Mouse (Mus musculus): Measurements from ENCODE around the gene Olfr1263.

The Olfr1263 gene

DNA sequence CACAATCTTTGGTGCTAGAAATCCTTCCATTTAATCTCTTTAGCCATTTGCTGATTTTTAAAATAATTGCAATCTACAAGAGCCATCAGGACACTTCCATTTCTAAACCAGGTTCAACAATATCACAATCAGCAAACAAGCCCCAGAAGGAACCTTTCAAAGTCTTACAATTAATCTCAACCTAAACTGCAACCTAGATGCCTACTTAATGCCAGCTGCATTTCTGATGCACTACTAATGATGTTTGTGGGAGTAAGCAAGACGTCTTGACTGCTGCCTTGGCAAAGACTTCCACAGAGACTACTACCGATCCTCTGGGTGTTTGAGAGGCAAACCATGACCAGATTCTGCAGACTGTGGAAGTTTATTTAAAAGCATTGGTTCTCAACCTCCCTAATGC is at the start of gene Olfr1263:
Gene Olfr1263, plus strand, starts transcription at position 301 of the 400 bp plus-strand sequence.
- DNase-seq (ENCODE audit: low spot score): no peak

GRCm38 (mm10) chr2:89974184-89974583 is 37.7 kb upstream of the Olfr1263 start, which contains the start of gene Olfr1260:
Olfr1260 (plus strand) TSS chr2:89974340.
- no peak for DNase-seq (ENCODE audit: low spot score)

- no peak for DNase-seq (ENCODE audit: low spot score)
These were observed 34.2 kb upstream of the Olfr1263 start for GRCm38 (mm10) chr2:89977709-89978108.

DNA sequence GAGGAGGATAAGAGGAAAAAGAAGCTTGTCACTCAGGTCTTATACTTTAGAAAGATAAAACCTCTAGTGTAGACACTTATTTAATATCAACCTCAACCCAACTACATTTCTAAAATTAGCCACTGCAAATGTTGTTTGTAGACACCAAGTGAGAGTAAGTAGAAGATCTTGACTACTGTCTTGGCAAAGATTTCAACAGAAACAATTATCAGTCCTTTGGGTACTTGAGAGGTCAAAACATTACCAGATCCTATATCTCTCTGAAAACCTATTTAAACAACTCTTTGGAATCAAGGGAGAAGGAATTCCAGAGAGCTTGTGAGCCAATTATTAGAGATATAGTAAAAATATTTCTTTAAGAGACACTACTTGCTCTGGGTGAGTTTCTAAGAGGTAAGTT is 21.0 kb upstream of the Olfr1263 start, which contains the start of gene Olfr1261:
Gene Olfr1261, plus strand, starts transcription at position 301 of the 400 bp plus-strand sequence.
- DNase-seq (ENCODE audit: low spot score): no peak

DNA sequence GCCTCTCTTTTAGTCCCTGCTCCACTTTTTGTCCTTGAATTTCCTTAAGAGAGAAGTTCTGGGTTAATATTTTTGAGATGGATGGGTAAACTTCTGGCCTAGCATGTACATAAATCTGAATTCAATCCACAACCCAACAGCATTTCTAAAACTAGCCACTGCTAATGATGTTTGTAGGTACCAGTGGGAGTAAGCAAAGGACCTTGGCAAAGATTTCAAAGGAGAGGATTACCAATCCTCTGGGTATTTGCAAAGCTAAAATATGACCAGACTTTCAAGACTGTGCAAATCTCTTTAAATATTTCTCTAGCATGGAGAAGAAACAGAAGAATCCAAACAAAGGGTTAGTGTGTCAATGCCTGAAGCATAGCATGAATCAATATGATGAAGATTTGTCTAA is 12.1 kb upstream of the Olfr1263 start, which contains the start of gene Olfr1262:
Gene Olfr1262, plus strand, starts transcription at position 301 of the 400 bp plus-strand sequence.
- DNase-seq (ENCODE audit: low spot score): no peak

GRCm38 (mm10) chr2:90025477-90025876 is 13.5 kb downstream of the Olfr1263 start, which contains the start of gene Olfr1264:
Olfr1264 (minus strand) TSS chr2:90025577.
- no peak for DNase-seq (ENCODE audit: low spot score)

- no peak for DNase-seq (ENCODE audit: low spot score)
These were observed 23.1 kb downstream of the Olfr1263 start, which contains the start of gene Olfr1265 for GRCm38 (mm10) chr2:90035037-90035436. Olfr1265 (plus strand) TSS chr2:90035337.

DNA sequence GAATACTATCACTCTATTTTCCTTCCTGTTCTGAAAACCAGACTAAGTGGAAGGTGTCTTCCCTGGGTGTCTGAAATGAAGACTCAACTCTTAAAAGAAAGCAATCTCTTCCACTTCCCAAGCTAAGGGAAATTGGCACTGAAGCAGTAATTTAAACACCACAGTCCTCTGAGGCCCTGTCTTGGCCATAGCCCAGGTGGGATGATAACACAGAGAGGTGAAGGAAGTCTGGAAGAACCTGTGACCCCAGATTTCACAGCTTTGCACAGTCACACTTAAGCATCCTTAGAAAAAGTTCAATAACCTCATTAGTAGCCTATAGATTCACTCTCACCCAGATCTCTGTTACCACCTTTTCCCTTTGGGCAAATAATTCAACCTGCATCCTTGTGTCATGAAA is 51.6 kb downstream of the Olfr1263 start, which contains the start of gene Olfr140:
Gene Olfr140, minus strand, starts transcription at position 101 of the 400 bp plus-strand sequence.
- no peak for DNase-seq (ENCODE audit: low spot score)
